Comparison of ENCODE assay signal across 26 mouse cellular contexts in the genomic region with DNA sequence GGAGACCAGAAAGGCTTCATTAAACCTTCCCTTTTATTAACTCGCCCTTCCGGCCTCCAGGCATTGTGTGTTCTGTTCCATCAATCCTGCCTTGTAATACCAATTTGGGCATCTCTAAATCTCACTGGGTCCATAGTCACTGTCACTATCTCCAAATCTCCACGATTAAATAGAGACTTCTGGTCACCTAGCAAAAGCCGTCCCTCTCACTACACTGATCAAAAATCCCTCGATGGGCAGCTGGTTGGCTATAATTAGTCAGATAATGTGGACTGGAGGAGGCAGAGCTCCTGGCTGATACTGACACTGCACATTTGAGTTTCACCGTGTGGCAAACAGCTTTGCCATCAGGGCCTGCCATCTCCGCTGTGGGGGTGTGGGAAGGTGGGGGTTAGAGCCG.
"Had no signal": no experiment of that assay in that cellular context is flagged by ENCODE, and none has a peak within 500 bp of the region (broad histone marks: within the 10 kb centered on the region; RNA-seq: fewer than 3 reads in every experiment).

No protein-coding gene starts in this region.

- H3K36me3 ChIP-seq: embryonic facial prominence, embryonic 10.5 days; embryonic facial prominence, embryonic 12.5 days; embryonic facial prominence, embryonic 13.5 days; embryonic facial prominence, embryonic 15.5 days; forebrain, embryonic 10.5 days; forebrain, embryonic 12.5 days; forebrain, embryonic 15.5 days had no signal

- H3K4me1 ChIP-seq: forebrain, embryonic 13.5 days; forebrain, embryonic 15.5 days had no signal

- H3K27me3 ChIP-seq: embryonic facial prominence, embryonic 12.5 days; embryonic facial prominence, embryonic 13.5 days; embryonic facial prominence, embryonic 15.5 days; forebrain, embryonic 13.5 days; forebrain, embryonic 15.5 days had no signal

- H3K9ac ChIP-seq: embryonic facial prominence, embryonic 12.5 days; embryonic facial prominence, embryonic 13.5 days; embryonic facial prominence, embryonic 15.5 days; forebrain, embryonic 12.5 days; forebrain, embryonic 13.5 days; forebrain, embryonic 15.5 days; forebrain, postnatal 0 days had no signal

- DNase-seq: cerebellum, adult 9-10 months; cerebellum, adult 9-11 months; cerebellum, postnatal 10 days; cerebellum, postnatal 14 days; cerebellum, postnatal 25 days; cerebellum, postnatal 36 days; embryo, embryonic 11 days; forebrain, postnatal 0 days; gastrocnemius, adult 2 months; gastrocnemius, postnatal 10 days; gastrocnemius, postnatal 14 days; gastrocnemius, postnatal 25 days; gastrocnemius, postnatal 36 days; heart, adult 18-20 months; heart, adult 2 months had no signal

- H3K4me2 ChIP-seq: embryonic facial prominence, embryonic 12.5 days; embryonic facial prominence, embryonic 13.5 days; embryonic facial prominence, embryonic 15.5 days; forebrain, embryonic 12.5 days; forebrain, embryonic 13.5 days; forebrain, embryonic 15.5 days had no signal

- ATAC-seq: forebrain, embryonic 13.5 days; forebrain, embryonic 14.5 days; forebrain, embryonic 15.5 days; forebrain, embryonic 16.5 days; forebrain, postnatal 0 days had no signal

- H3K9me3 ChIP-seq: embryonic facial prominence, embryonic 10.5 days; embryonic facial prominence, embryonic 12.5 days; embryonic facial prominence, embryonic 13.5 days; embryonic facial prominence, embryonic 15.5 days; forebrain, embryonic 10.5 days; forebrain, embryonic 12.5 days; forebrain, embryonic 13.5 days; forebrain, embryonic 15.5 days had no signal

- H3K27ac ChIP-seq: embryonic facial prominence, embryonic 10.5 days; embryonic facial prominence, embryonic 12.5 days; embryonic facial prominence, embryonic 13.5 days; embryonic facial prominence, embryonic 15.5 days; forebrain, embryonic 10.5 days; forebrain, embryonic 12.5 days; forebrain, embryonic 13.5 days; forebrain, embryonic 15.5 days; gastrocnemius, adult 2 months; heart, adult 2 months had no signal

- H3K4me3 ChIP-seq: embryonic facial prominence, embryonic 10.5 days; embryonic facial prominence, embryonic 12.5 days; embryonic facial prominence, embryonic 13.5 days; embryonic facial prominence, embryonic 15.5 days; erythroblast, embryonic 14.5 days; forebrain, embryonic 10.5 days; forebrain, embryonic 12.5 days; forebrain, embryonic 13.5 days; forebrain, embryonic 15.5 days; gastrocnemius, adult 2 months; heart, adult 2 months had no signal
